Mouse (Mus musculus) small intestine, adult 2 months (tissue): ENCODE results near the gene Musk. TPM values are rescaled to one million over a fixed set of nuclear protein-coding genes. Genes with fewer than 3 reads are reported as not detected.

Experiments
- H3K27ac ChIP-seq: fragments of 200-500 bp; 2 replicates; pipeline ENCODE4 v1.5.1; 2012; ENCODE audit warnings: low read depth, low read length, control low read depth, inconsistent platforms; ENCODE audit not compliant: insufficient read depth
- H3K27me3 ChIP-seq: fragments of 200-500 bp; 2 replicates; pipeline ENCODE4 v1.6.1; 2012; ENCODE audit warnings: mild to moderate bottlenecking, moderate library complexity, low read length, inconsistent platforms; ENCODE audit not compliant: control insufficient read depth, insufficient read depth
- H3K36me3 ChIP-seq: fragments of 200-500 bp; 2 replicates; pipeline ENCODE4 v1.6.1; 2012; ENCODE audit warnings: mild to moderate bottlenecking, low read length, control low read depth, inconsistent platforms; ENCODE audit not compliant: control insufficient read depth, insufficient read depth
- H3K4me1 ChIP-seq: fragments of 200-500 bp; 2 replicates; pipeline ENCODE4 v1.6.1; 2012; ENCODE audit warnings: low read length, inconsistent platforms, mixed read lengths; ENCODE audit not compliant: control insufficient read depth, insufficient read depth, insufficient read length
- H3K4me3 ChIP-seq: fragments of 200-500 bp; 2 replicates; pipeline ENCODE4 v1.5.1; 2012; ENCODE audit warnings: low read depth, mild to moderate bottlenecking, control low read depth, inconsistent platforms, low read length, moderate library complexity
- CTCF ChIP-seq: fragments of 200-500 bp; IDR thresholded peaks from 2 replicates; pipeline ENCODE4 v1.5.1; 2012; ENCODE audit warnings: low read depth, mild to moderate bottlenecking, control low read depth, inconsistent platforms, low read length, moderate library complexity, mixed read lengths; ENCODE audit not compliant: insufficient replicate concordance, insufficient read length; ENCODE audit errors: extremely low read depth
- POLR2A ChIP-seq: fragments of 200-500 bp; IDR thresholded peaks from 2 replicates; pipeline ENCODE4 v1.6.1; 2012; ENCODE audit warnings: low read depth, mild to moderate bottlenecking, control low read depth, inconsistent platforms, low read length, moderate library complexity
- WGBS: fragments of 180-500 bp; shearing (Covaris S2); methylation state at CpG from one replicate; pipeline ENCODE4 v1.1.7; 2018; 5-methylcytosine and 5-hydroxymethylcytosine counted together
- polyA plus RNA-seq: library from polyadenylated mRNA; depleted of rRNA; stranded (reverse); fragments of >200 nt; gene quantifications from 2 replicates; pipeline ENCODE4 v1.2.3, GENCODE M21; 2012

Musk gene
- polyA plus RNA-seq, 1 experiment, result 0.39 TPM

DNA sequence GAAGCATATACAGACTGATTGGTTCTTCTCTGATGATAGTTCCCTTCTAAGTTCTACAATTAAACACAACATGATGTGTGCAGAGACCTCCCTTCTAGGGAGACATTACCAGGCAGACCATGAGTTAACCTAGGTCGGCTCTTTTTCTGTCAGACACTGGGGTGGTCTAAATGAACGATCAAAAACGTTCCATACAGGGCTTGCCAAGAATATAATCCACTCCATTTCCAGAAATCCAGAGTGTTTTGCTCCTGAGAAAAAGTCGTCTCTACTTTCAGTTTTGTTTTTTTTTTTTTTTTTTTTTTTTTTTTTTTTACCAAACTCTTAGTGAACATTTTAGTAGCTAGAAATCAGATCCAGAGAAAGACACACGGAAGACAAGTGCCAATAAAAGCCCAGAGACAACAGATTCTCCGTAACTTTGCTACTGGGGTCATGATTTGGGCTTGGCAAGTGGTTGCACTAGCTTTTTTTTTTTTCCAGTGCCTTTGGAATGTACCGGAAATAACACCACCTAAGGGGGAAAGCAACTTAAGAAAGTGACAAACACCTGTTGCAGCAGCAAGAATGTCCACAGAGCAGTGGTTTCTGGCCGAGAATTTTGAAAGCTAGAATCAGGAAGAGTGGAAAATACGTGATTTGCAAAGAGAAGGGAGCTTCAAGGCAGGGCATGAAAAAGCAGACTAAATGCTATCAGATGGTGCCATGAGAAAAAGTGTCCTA is 769 bp downstream of the Musk start:
- Histone ChIP-seq H3K27me3 (no peaks in the 10 kb centered on the region), H3K4me1 (no peaks in the 10 kb centered on the region), H3K27ac (0 out of 2 replicates have a peak overlapping the region, but pooled peaks have one; percentile 42), H3K36me3 (no peaks in the 10 kb centered on the region), H3K4me3 (no peak overlapping the region)
- no peak for TF ChIP-seq CTCF
- TF ChIP-seq POLR2A, result no peak
- 49% methylated on average over 9 of the region's 9 CpGs for WGBS

DNA sequence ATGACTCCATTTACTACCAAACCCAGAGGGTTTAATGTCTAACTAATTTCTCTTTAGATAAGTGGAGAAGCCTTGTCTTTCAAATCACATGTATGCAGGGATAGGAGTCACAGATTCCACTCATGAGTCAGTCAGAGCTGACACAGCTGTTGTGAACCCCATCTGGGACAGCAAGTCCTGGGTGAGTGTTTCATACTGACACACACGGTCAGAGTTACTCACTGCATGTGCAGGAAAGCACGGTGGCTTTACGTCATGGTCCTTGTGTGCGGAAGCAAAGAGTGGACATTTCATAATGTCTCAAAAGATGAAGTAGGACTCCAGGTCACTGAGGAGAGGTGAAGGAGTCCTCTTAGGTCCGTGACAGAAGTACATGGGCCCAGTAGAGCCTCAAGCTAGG is 3.0 kb downstream of the Musk start:
- Histone ChIP-seq H3K4me3 (no peak overlapping the region), H3K27ac (no peak overlapping the region), H3K27me3 (no peaks in the 10 kb centered on the region), H3K36me3 (no peaks in the 10 kb centered on the region), H3K4me1 (no peaks in the 10 kb centered on the region)
- WGBS, result 64% methylated on average over 5 of the region's 5 CpGs
- no peak for TF ChIP-seq POLR2A
- no peak for TF ChIP-seq CTCF

DNA sequence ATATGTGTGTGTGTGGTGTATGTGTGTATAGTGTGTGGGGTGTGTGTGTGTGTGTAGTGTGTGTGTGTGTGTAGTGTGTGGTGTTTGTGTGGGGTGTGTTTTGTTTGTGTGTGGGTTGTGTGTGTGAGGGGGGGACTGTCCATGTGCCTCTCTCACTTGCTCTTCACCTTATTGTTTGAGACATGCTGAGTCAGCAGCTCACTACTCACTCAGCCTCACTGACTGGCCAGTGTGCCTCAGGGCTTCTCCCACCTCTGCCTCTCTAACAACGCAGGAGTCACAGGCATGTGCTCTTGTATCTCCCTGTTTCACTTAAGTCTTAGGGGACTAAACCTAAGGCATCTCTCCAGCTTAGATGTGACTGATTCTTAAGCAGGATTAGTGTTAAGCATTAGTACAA is 6.1 kb downstream of the Musk start:
- WGBS, result 41% methylated on average over 1 of the region's 1 CpGs
- H3K27ac ChIP-seq, result no peak overlapping the region
- TF ChIP-seq POLR2A, result no peak
- TF ChIP-seq CTCF, result no peak

GRCm38 (mm10) chr4:58293099-58293498 is 7.3 kb downstream of the Musk start:
- TF ChIP-seq CTCF (no peak), POLR2A (no peak)
- no peaks in the 10 kb centered on the region for H3K27me3 ChIP-seq
- no peak overlapping the region for H3K27ac ChIP-seq
- H3K4me1 ChIP-seq, result no peaks in the 10 kb centered on the region
- WGBS, result 80% methylated on average over 3 of the region's 3 CpGs
- H3K4me3 ChIP-seq, result no peak overlapping the region
- H3K36me3 ChIP-seq, result no peaks in the 10 kb centered on the region

More for the DNA sequence above, 6.1 kb downstream of the Musk start:
- H3K4me1 ChIP-seq, result no peaks in the 10 kb centered on the region
- H3K36me3 ChIP-seq, result no peaks in the 10 kb centered on the region
- no peaks in the 10 kb centered on the region for H3K27me3 ChIP-seq
- H3K4me3 ChIP-seq, result no peak overlapping the region

- Histone ChIP-seq H3K27me3 (no peaks in the 10 kb centered on the region), H3K36me3 (no peaks in the 10 kb centered on the region), H3K27ac (no peak overlapping the region), H3K4me3 (no peak overlapping the region), H3K4me1 (no peaks in the 10 kb centered on the region)
- 68% methylated on average over 5 of the region's 5 CpGs for WGBS
- TF ChIP-seq POLR2A, result no peak
- no peak for TF ChIP-seq CTCF
Observed at GRCm38 (mm10) chr4:58303862-58304261, 18.1 kb downstream of the Musk start.

DNA sequence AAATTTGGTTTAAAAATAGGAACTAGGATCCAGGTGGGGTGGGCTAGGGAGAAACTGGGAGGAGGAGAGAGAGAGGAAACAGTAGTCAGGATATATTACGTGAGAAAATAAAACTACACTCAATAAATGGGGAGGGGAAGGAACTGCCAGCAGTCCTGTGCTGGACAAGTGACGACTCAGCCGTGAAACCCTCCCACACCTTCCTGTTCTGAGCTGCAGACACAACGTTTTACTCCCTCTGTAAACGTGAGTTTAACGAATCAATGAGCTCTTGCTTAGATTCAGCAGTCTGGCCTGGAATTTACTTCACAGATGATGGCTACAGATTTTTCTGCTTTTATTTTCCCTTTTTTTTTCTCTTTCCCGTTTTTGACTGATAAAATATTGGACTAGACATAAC is 18.8 kb downstream of the Musk start:
- no peaks in the 10 kb centered on the region for H3K4me1 ChIP-seq
- WGBS, result 32% methylated on average over 7 of the region's 7 CpGs
- no peak overlapping the region for H3K27ac ChIP-seq
- TF ChIP-seq POLR2A, result no peak
- TF ChIP-seq CTCF, result no peak
- H3K4me3 ChIP-seq, result no peak overlapping the region
- H3K27me3 ChIP-seq, result no peaks in the 10 kb centered on the region
- H3K36me3 ChIP-seq, result no peaks in the 10 kb centered on the region

GRCm38 (mm10) chr4:58307421-58307820 is 21.7 kb downstream of the Musk start:
- no peaks in the 10 kb centered on the region for H3K4me1 ChIP-seq
- H3K36me3 ChIP-seq, result no peaks in the 10 kb centered on the region
- no peak overlapping the region for H3K27ac ChIP-seq
- no peak for TF ChIP-seq CTCF
- no peaks in the 10 kb centered on the region for H3K27me3 ChIP-seq
- H3K4me3 ChIP-seq, result no peak overlapping the region
- WGBS, result 39% methylated on average over 2 of the region's 2 CpGs
